26 mouse cellular contexts compared by ENCODE assay signal in the genomic region with DNA sequence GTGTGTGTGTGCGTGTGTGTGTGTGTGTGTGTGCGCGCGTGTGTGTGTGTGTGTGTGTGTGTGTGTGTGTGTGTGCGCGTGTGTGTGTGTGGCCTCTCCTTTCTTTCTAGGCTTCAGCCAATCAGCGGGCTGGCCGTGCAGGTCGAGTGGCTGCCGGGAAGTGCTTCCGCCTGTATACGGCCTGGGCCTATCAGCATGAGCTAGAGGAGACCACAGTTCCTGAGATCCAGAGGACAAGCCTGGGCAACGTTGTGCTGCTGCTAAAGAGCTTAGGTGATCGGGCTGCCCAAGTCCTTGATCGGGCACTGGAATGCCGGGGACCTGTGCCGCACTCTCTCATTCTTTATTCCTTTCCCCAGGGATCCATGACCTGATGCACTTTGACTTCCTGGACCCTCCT.
"Had no signal": no experiment of that assay in that cellular context is flagged by ENCODE, and none has a peak within 500 bp of the region (broad histone marks: within the 10 kb centered on the region; RNA-seq: fewer than 3 reads in every experiment).

No protein-coding gene starts in this region.

- H3K27ac ChIP-seq: gastrocnemius, adult 2 months; heart, adult 2 months; heart, embryonic 13.5 days; heart, embryonic 15.5 days; hindbrain, embryonic 13.5 days; hindbrain, embryonic 15.5 days; hindbrain, postnatal 0 days; kidney, embryonic 15.5 days; kidney, postnatal 0 days; left cerebral cortex, adult 2 months; limb, embryonic 10.5 days; limb, embryonic 12.5 days; liver, embryonic 13.5 days; liver, embryonic 15.5 days had no signal

- H3K9me3 ChIP-seq: heart, embryonic 13.5 days; heart, embryonic 15.5 days; hindbrain, embryonic 13.5 days; hindbrain, embryonic 15.5 days; kidney, embryonic 15.5 days; limb, embryonic 10.5 days; limb, embryonic 12.5 days; liver, embryonic 13.5 days; liver, embryonic 15.5 days had no signal

- H3K27me3 ChIP-seq: heart, embryonic 13.5 days; heart, embryonic 15.5 days; hindbrain, embryonic 13.5 days; hindbrain, embryonic 15.5 days; kidney, embryonic 15.5 days; limb, embryonic 12.5 days; liver, embryonic 13.5 days; liver, embryonic 15.5 days had no signal

- H3K4me1 ChIP-seq: heart, embryonic 13.5 days; heart, embryonic 15.5 days; hindbrain, embryonic 13.5 days; hindbrain, embryonic 15.5 days; kidney, embryonic 15.5 days; limb, embryonic 10.5 days; limb, embryonic 12.5 days; liver, embryonic 13.5 days; liver, embryonic 15.5 days had no signal

- DNase-seq: gastrocnemius, postnatal 10 days; gastrocnemius, postnatal 36 days; heart, adult 2 months; heart, postnatal 14 days; heart, postnatal 36 days; kidney, adult 11 months; kidney, adult 2 months; kidney, adult 9 months; kidney, postnatal 14 days; kidney, postnatal 36 days; layer of hippocampus, adult 9-11 months; liver; liver, embryonic 13.5 days had no signal

- ATAC-seq: hindbrain, postnatal 0 days; intestine, embryonic 16.5 days had no signal

- H3K4me3 ChIP-seq: gastrocnemius, adult 2 months; heart, adult 2 months; heart, embryonic 13.5 days; heart, embryonic 15.5 days; hindbrain, embryonic 13.5 days; hindbrain, embryonic 15.5 days; kidney, embryonic 15.5 days; left cerebral cortex, adult 2 months; limb, embryonic 10.5 days; limb, embryonic 12.5 days; liver, embryonic 13.5 days; liver, embryonic 15.5 days had no signal

- H3K9ac ChIP-seq: heart, embryonic 13.5 days; heart, embryonic 15.5 days; hindbrain, embryonic 13.5 days; hindbrain, embryonic 15.5 days; kidney, embryonic 15.5 days; limb, embryonic 12.5 days; liver, embryonic 13.5 days; liver, embryonic 15.5 days had no signal
